Mouse (Mus musculus): Measurements from ENCODE around the gene Brwd3. TPM values are rescaled to one million over a fixed set of nuclear protein-coding genes. Genes with fewer than 3 reads are reported as not detected.

The Brwd3 gene
- total RNA-seq (2012; rRNA removed) (8.4 and 9.0 TPM in 2 replicates), polyA plus RNA-seq (2012; ENCODE audit: insufficient read depth in 1 of 2, insufficient read length in 2 of 2, low read depth in 1 of 2, low replicate concordance in 2 of 2, missing spikeins in 1 of 2) (100 to 1,000 TPM in 1 of 2 experiments, 10 to 100 TPM in 1; 10.8 to 136 TPM)

- Histone ChIP-seq H3K79me2 (ENCODE audit: control insufficient read depth, insufficient read depth, low read length, poor library complexity) (peaks cover 13% of the 10 kb centered on the region; the same call in 1 of the 2 replicates), H3K4me3 (ENCODE audit: control insufficient read depth in 1 of 2, insufficient read depth in 1 of 2, low read depth in 2 of 2, low read length in 2 of 2) (peak within 1 kb of the TSS; percentile 92 to 96), H3K4me1 (ENCODE audit: control insufficient read depth in 1 of 2, insufficient read depth in 2 of 2, low read length in 2 of 2) (peaks cover 5 to 11% of the 10 kb centered on the region in 2 experiments; a peak in 3 of 4 replicates), H3K27me3 (ENCODE audit: control insufficient read depth in 1 of 2, insufficient read depth in 2 of 2, low read length in 2 of 2) (no peaks in the 10 kb centered on the region), H3K9ac (ENCODE audit: control insufficient read depth, low read depth, low read length, poor library complexity, severe bottlenecking) (peak within 1 kb of the TSS; percentile 98), H3K27ac (ENCODE audit: control insufficient read depth, low read depth, low read length) (peak within 1 kb of the TSS; percentile 100), H3K9me3 (replicated peaks; ENCODE audit: insufficient read depth, low read length) (no peaks in the 10 kb centered on the region), H3K36me3 (ENCODE audit: control insufficient read depth in 1 of 2, insufficient read depth in 2 of 2, low read length in 2 of 2) (peaks cover 0 to 11% of the 10 kb centered on the region in 2 experiments; a peak in 2 of 4 replicates)
- peak; percentile 100 for DNase-seq (ENCODE audit: low read depth, low spot score)
- TF ChIP-seq TBP (IDR thresholded peaks at IDR 0.05; ENCODE audit: low read depth, low read length), result peak; percentile 92
- TF ChIP-seq MAX (IDR thresholded peaks at IDR 0.05; ENCODE audit: low read length), result peak; percentile 69
- peak; percentile 61; the same call in 1 of the 2 replicates for TF ChIP-seq MEF2A (IDR thresholded peaks at IDR 0.05; ENCODE audit: extremely low read depth, insufficient replicate concordance, low read depth, low read length, poor library complexity, severe bottlenecking)
- TF ChIP-seq MYB (IDR thresholded peaks at IDR 0.05; ENCODE audit: low read depth, low read length), result no peak
- no peak for TF ChIP-seq CHD1 (IDR thresholded peaks at IDR 0.05; ENCODE audit: low read depth, low read length)
- TF ChIP-seq BHLHE40 (IDR thresholded peaks at IDR 0.05; ENCODE audit: borderline replicate concordance, low read depth, low read length), result peak; percentile 20; the same call in 1 of the 2 replicates
- no peak; the same call in 1 of the 2 replicates for TF ChIP-seq GABPA (IDR thresholded peaks at IDR 0.05; ENCODE audit: low read depth, low read length)
- TF ChIP-seq E2F4 (IDR thresholded peaks at IDR 0.05; ENCODE audit: borderline replicate concordance, low read depth, low read length), result no peak
- TF ChIP-seq JUND (IDR thresholded peaks at IDR 0.05; ENCODE audit: low read depth, low read length), result no peak
- peak; percentile 7 for TF ChIP-seq RAD21 (IDR thresholded peaks at IDR 0.05; ENCODE audit: low read depth, low read length)
- no peak for TF ChIP-seq USF2 (IDR thresholded peaks at IDR 0.05; ENCODE audit: borderline replicate concordance in 1 of 2, insufficient read depth in 1 of 2, low read depth in 1 of 2, low read length in 2 of 2)
- TF ChIP-seq MAFK (IDR thresholded peaks at IDR 0.05; ENCODE audit: borderline replicate concordance, low read depth, low read length), result no peak
- TF ChIP-seq UBTF (IDR thresholded peaks at IDR 0.05; ENCODE audit: borderline replicate concordance, insufficient read depth, low read depth, low read length), result no peak
- no peak for TF ChIP-seq CHD2 (IDR thresholded peaks at IDR 0.05; ENCODE audit: low read length)
- TF ChIP-seq MAZ (IDR thresholded peaks at IDR 0.05; ENCODE audit: low read depth, low read length), result no peak; the same call in 1 of the 2 replicates
- peak; percentile 74 for TF ChIP-seq MYC (IDR thresholded peaks at IDR 0.05; ENCODE audit: low read depth, low read length)
- TF ChIP-seq HCFC1 (IDR thresholded peaks at IDR 0.05; ENCODE audit: low read depth, low read length), result peak; percentile 95
- TF ChIP-seq ZNF384 (IDR thresholded peaks at IDR 0.05; ENCODE audit: low read depth, low read length), result peak; percentile 62
- peak; percentile 10; the same call in 1 of the 2 replicates for TF ChIP-seq SMC3 (IDR thresholded peaks at IDR 0.05; ENCODE audit: low read depth, low read length)
- peak; percentile 97 for TF ChIP-seq SIN3A (IDR thresholded peaks at IDR 0.05; ENCODE audit: low read length)
- TF ChIP-seq TCF12 (IDR thresholded peaks at IDR 0.05; ENCODE audit: low read depth, low read length), result peak; percentile 62
- 0 out of 2 replicates have a peak, but pooled peaks have one; percentile 25 for TF ChIP-seq RCOR1 (IDR thresholded peaks at IDR 0.05; ENCODE audit: low read depth, low read length)
- TF ChIP-seq TAL1 (IDR thresholded peaks at IDR 0.05; ENCODE audit: low read length), result no peak
- peak; percentile 59; the same call in 1 of the 2 replicates for TF ChIP-seq KAT2A (conservative IDR thresholded peaks at IDR 0.05; ENCODE audit: low read depth, low read length)
- peak; percentile 47 to 73 (median 65) for TF ChIP-seq CTCF (IDR thresholded peaks at IDR 0.05 in 2 of 3, conservative IDR thresholded peaks at IDR 0.05 in 1 of 3; ENCODE audit: control insufficient read depth in 1 of 3, insufficient read depth in 1 of 3, low read depth in 2 of 3, low read length in 3 of 3, poor library complexity in 1 of 3, severe bottlenecking in 1 of 3)
- TF ChIP-seq MXI1 (IDR thresholded peaks at IDR 0.05; ENCODE audit: low read depth, low read length), result peak; percentile 84
- peak; percentile 47 to 97; a peak in 3 of 4 replicates for TF ChIP-seq POLR2A (IDR thresholded peaks at IDR 0.05; ENCODE audit: control insufficient read depth in 1 of 2, insufficient read depth in 1 of 2, low read depth in 1 of 2, low read length in 2 of 2, poor library complexity in 1 of 2)
- no peak for TF ChIP-seq ZKSCAN1 (IDR thresholded peaks at IDR 0.05; ENCODE audit: low read depth, low read length)
- peak; percentile 12; the same call in 1 of the 2 replicates for TF ChIP-seq NRF1 (IDR thresholded peaks at IDR 0.05; ENCODE audit: insufficient read depth, low read depth, low read length, poor library complexity, severe bottlenecking)
- TF ChIP-seq POLR2AphosphoS5 (IDR thresholded peaks at IDR 0.05; ENCODE audit: borderline replicate concordance, low read depth, low read length), result no peak
- TF ChIP-seq ZC3H11A (IDR thresholded peaks at IDR 0.05; ENCODE audit: low read depth, low read length), result no peak
- TF ChIP-seq ETS1 (IDR thresholded peaks at IDR 0.05; ENCODE audit: low read depth, low read length), result peak; percentile 75
- TF ChIP-seq EP300 (IDR thresholded peaks at IDR 0.05; ENCODE audit: low read depth in 1 of 2, low read length in 2 of 2), result peak in 1 of 2 experiments; percentile 49; a peak in 1 of 4 replicates
- TF ChIP-seq POLR2AphosphoS2 (IDR thresholded peaks at IDR 0.05; ENCODE audit: low read length), result peak; percentile 92
- TF ChIP-seq GATA1 (IDR thresholded peaks at IDR 0.05; ENCODE audit: low read depth, low read length), result no peak
Observed at GRCm38 (mm10) chrX:108834090-108834774, at the start of gene Brwd3. TSS of gene Brwd3 (minus strand) at chrX:108834372.

Measured in MEL (cell line).